Mouse (Mus musculus) limb, embryonic 14.5 days (tissue): ENCODE measurements around the gene Yipf1. TPM values are rescaled to one million over a fixed set of nuclear protein-coding genes. Genes with fewer than 3 reads are reported as not detected.

ENCODE experiments used
- ATAC-seq: fragments of 200-750 bp; cut with Nextera tagmentation; 2 replicates; pipeline ENCODE4 v1.8.0; 2017; ENCODE audit warnings: low read depth, moderate number of reproducible peaks, moderate TSS enrichment; ENCODE audit not compliant: low FRiP score
- DNase-seq: peaks from one replicate; pipeline ENCODE4 v3.0.0-alpha.2; 2015; ENCODE audit warnings: low spot score
- H3K27ac ChIP-seq: fragments of 300-500 bp; sonication (generic); replicated peaks from 2 replicates; pipeline ENCODE4 v1.5.1; 2014; ENCODE audit warnings: low read depth, mild to moderate bottlenecking, low read length, moderate library complexity, mixed read lengths
- H3K27me3 ChIP-seq: fragments of 300-500 bp; sonication (generic); 2 replicates; pipeline ENCODE4 v1.6.1; 2014; ENCODE audit warnings: low read length, mixed read lengths; ENCODE audit not compliant: control insufficient read depth, insufficient read depth
- H3K36me3 ChIP-seq: fragments of 300-500 bp; sonication (generic); 2 replicates; pipeline ENCODE4 v1.6.1; 2014; ENCODE audit warnings: mild to moderate bottlenecking, low read length, moderate library complexity, mixed read lengths; ENCODE audit not compliant: control insufficient read depth, insufficient read depth
- H3K4me1 ChIP-seq: fragments of 300-500 bp; sonication (generic); 2 replicates; pipeline ENCODE4 v1.6.1; 2014; ENCODE audit warnings: antibody characterized with exemption, low read length, mixed read lengths; ENCODE audit not compliant: control insufficient read depth, insufficient read depth
- H3K4me2 ChIP-seq: fragments of 300-500 bp; sonication (generic); replicated peaks from 2 replicates; pipeline ENCODE4 v1.6.1; 2014; ENCODE audit warnings: low read depth, mild to moderate bottlenecking, low read length, moderate library complexity; ENCODE audit not compliant: severe bottlenecking
- H3K4me3 ChIP-seq: fragments of 300-500 bp; sonication (generic); replicated peaks from 2 replicates; pipeline ENCODE4 v1.5.1; 2014; ENCODE audit warnings: low read length
- H3K9ac ChIP-seq: fragments of 300-500 bp; sonication (generic); 2 replicates; pipeline ENCODE4 v1.6.1; 2014; ENCODE audit warnings: mild to moderate bottlenecking, low read depth, low read length, moderate library complexity; ENCODE audit not compliant: severe bottlenecking
- H3K9me3 ChIP-seq: fragments of 300-500 bp; sonication (generic); 2 replicates; pipeline ENCODE4 v1.6.1; 2016; ENCODE audit warnings: low read length; ENCODE audit not compliant: control insufficient read depth
- POLR2A ChIP-seq: fragments of 200-500 bp; IDR thresholded peaks from 2 replicates; pipeline ENCODE4 v1.8.0; 2012; ENCODE audit warnings: inconsistent platforms, mild to moderate bottlenecking, moderate library complexity, borderline replicate concordance; ENCODE audit not compliant: insufficient read depth, insufficient read length; ENCODE audit errors: extremely low read depth
- WGBS: fragments of 180-500 bp; shearing (Covaris S2); extraction: QIAGEN DNeasy Blood & Tissue Kit; methylation state at CpG from one replicate; pipeline ENCODE4 v1.1.7; 2014; 5-methylcytosine and 5-hydroxymethylcytosine counted together
- polyA plus RNA-seq, 2 experiments: library from polyadenylated mRNA; depleted of rRNA in 1 of 2; stranded (reverse) in 1 of 2; unstranded in 1 of 2; fragments of >200 nt; fragmentation: Nextera tagmentation in 1 of 2; extraction: Ambion mirVana in 1 of 2; gene quantifications; 2 replicates each; pipeline versions ENCODE4 v1.2.1 to v1.2.3; 2012 to 2014

Gene Yipf1
- polyA plus RNA-seq (2012; rRNA removed), result 35.8 and 44.3 TPM in 2 replicates
- 55.2 and 59.6 TPM in 2 replicates for polyA plus RNA-seq (2014; fragmentation: Nextera tagmentation; extraction: Ambion mirVana)

- H3K4me1 ChIP-seq, result peaks cover 10% of the 10 kb centered on the region
- WGBS, result 2% methylated on average over 29 of the region's 29 CpGs
- ATAC-seq (peak; percentile 95), DNase-seq (peak; percentile 93)
- no peak within 1 kb of the TSS; the same call in 1 of the 2 replicates for H3K27ac ChIP-seq
- peak within 1 kb of the TSS; percentile 65 for H3K4me3 ChIP-seq
- TF ChIP-seq POLR2A, result 0 out of 2 replicates have a peak, but pooled peaks have one; percentile 29
- no peaks in the 10 kb centered on the region for H3K27me3 ChIP-seq
- no peaks in the 10 kb centered on the region for H3K9me3 ChIP-seq
- H3K36me3 ChIP-seq, result peaks cover 23% of the 10 kb centered on the region
- H3K4me2 ChIP-seq, result peak within 1 kb of the TSS; percentile 57
- H3K9ac ChIP-seq, result peak within 1 kb of the TSS; percentile 48
Observed at GRCm38 (mm10) chr4:107313690-107314478, at the start of gene Yipf1. Yipf1 (plus strand) TSS chr4:107314363.

- Histone ChIP-seq H3K4me2 (no peak overlapping the region), H3K36me3 (peaks cover 20% of the 10 kb centered on the region), H3K4me1 (peaks cover 3% of the 10 kb centered on the region; the same call in 1 of the 2 replicates), H3K9me3 (no peaks in the 10 kb centered on the region), H3K27me3 (no peaks in the 10 kb centered on the region), H3K9ac (no peak overlapping the region), H3K4me3 (no peak overlapping the region), H3K27ac (peak overlapping the region; percentile 46)
- no peak for TF ChIP-seq POLR2A
- DNase-seq (peak; percentile 56), ATAC-seq (no peak)
- WGBS, result 32% methylated on average over 4 of the region's 4 CpGs
Observed at GRCm38 (mm10) chr4:107273683-107274082, 40.5 kb upstream of the Yipf1 start.

GRCm38 (mm10) chr4:107274511-107274910, 39.7 kb upstream of the Yipf1 start:
- WGBS, result 63% methylated on average over 5 of the region's 5 CpGs

DNA sequence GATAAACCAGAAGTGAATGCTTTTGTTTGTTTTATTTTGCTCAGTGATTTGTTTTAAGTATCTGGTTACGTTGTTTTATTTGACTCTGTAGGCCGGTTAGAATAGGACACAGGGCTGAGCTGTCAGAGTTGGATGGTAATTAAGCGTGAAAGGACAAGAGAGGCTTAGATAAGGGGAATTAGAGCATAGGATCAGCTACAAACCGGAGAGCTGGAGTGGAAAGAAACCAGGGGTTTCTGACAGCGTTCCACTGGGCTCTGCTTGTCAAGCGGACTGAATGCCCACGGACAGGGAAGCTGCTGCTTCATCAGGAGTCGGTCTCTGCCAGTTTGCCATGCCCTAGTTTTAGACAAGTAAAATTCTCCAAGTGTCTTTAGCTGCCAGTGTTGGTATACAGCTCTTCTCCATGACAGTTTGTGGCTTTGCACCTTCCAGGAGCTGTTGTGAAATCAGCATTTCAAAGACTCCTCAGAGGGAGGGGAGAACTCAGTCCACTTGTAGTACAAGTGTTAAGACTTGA, 35.9 kb upstream of the Yipf1 start:
- Histone ChIP-seq H3K4me1 (peaks cover 3% of the 10 kb centered on the region; the same call in 1 of the 2 replicates), H3K27ac (no peak overlapping the region), H3K4me2 (no peak overlapping the region), H3K4me3 (no peak overlapping the region), H3K9me3 (no peaks in the 10 kb centered on the region), H3K9ac (no peak overlapping the region), H3K36me3 (peaks cover 23% of the 10 kb centered on the region), H3K27me3 (no peaks in the 10 kb centered on the region)
- 38% methylated on average over 8 of the region's 8 CpGs for WGBS
- no peak for TF ChIP-seq POLR2A
- ATAC-seq (no peak), DNase-seq (no peak)

More at GRCm38 (mm10) chr4:107274511-107274910, 39.7 kb upstream of the Yipf1 start:
- H3K4me1 ChIP-seq, result peaks cover 3% of the 10 kb centered on the region; the same call in 1 of the 2 replicates
- no peaks in the 10 kb centered on the region for H3K9me3 ChIP-seq
- no peak for DNase-seq
- peak overlapping the region; percentile 46 for H3K27ac ChIP-seq
- H3K27me3 ChIP-seq, result no peaks in the 10 kb centered on the region
- TF ChIP-seq POLR2A, result no peak
- peaks cover 21% of the 10 kb centered on the region for H3K36me3 ChIP-seq
- H3K4me2 ChIP-seq, result no peak overlapping the region
- no peak overlapping the region for H3K9ac ChIP-seq
- no peak for ATAC-seq
- H3K4me3 ChIP-seq, result no peak overlapping the region

- no peak overlapping the region for H3K4me2 ChIP-seq
- no peak for TF ChIP-seq POLR2A
- no peaks in the 10 kb centered on the region for H3K4me1 ChIP-seq
- WGBS, result 80% methylated on average over 7 of the region's 7 CpGs
- DNase-seq, result no peak
- H3K27me3 ChIP-seq, result no peaks in the 10 kb centered on the region
- H3K4me3 ChIP-seq, result no peak overlapping the region
- H3K36me3 ChIP-seq, result peaks cover 18% of the 10 kb centered on the region
- no peak overlapping the region for H3K9ac ChIP-seq
- H3K27ac ChIP-seq, result no peak overlapping the region
- no peak for ATAC-seq
- H3K9me3 ChIP-seq, result no peaks in the 10 kb centered on the region
Observed at GRCm38 (mm10) chr4:107280843-107281475, 33.2 kb upstream of the Yipf1 start.
